Mouse (Mus musculus) lung, adult 2 months (tissue): ENCODE measurements around the gene Pitpnb.

ENCODE experiments used
- CTCF ChIP-seq: fragments of 200-500 bp; IDR thresholded peaks from 2 replicates; pipeline ENCODE4 v1.5.1; 2011; ENCODE audit warnings: mild to moderate bottlenecking, low read length, control low read depth; ENCODE audit not compliant: insufficient read depth
- POLR2A ChIP-seq: fragments of 200-500 bp; IDR thresholded peaks from 2 replicates; pipeline ENCODE4 v1.6.1; 2011; ENCODE audit warnings: low read depth, mild to moderate bottlenecking, control low read depth, low read length, borderline replicate concordance; ENCODE audit errors: extremely low read depth

GRCm38 (mm10) chr5:111419121-111419881, 88.7 kb downstream of the Pitpnb start:
- no peak for TF ChIP-seq CTCF
- TF ChIP-seq POLR2A: no peak
